Mouse (Mus musculus): ENCODE measurements around the gene Syne3. TPM values are rescaled to one million over a fixed set of nuclear protein-coding genes. Genes with fewer than 3 reads are reported as not detected.

Syne3 gene
- polyA plus RNA-seq (2017; shearing (Covaris generic)) = 6.8 TPM

DNA sequence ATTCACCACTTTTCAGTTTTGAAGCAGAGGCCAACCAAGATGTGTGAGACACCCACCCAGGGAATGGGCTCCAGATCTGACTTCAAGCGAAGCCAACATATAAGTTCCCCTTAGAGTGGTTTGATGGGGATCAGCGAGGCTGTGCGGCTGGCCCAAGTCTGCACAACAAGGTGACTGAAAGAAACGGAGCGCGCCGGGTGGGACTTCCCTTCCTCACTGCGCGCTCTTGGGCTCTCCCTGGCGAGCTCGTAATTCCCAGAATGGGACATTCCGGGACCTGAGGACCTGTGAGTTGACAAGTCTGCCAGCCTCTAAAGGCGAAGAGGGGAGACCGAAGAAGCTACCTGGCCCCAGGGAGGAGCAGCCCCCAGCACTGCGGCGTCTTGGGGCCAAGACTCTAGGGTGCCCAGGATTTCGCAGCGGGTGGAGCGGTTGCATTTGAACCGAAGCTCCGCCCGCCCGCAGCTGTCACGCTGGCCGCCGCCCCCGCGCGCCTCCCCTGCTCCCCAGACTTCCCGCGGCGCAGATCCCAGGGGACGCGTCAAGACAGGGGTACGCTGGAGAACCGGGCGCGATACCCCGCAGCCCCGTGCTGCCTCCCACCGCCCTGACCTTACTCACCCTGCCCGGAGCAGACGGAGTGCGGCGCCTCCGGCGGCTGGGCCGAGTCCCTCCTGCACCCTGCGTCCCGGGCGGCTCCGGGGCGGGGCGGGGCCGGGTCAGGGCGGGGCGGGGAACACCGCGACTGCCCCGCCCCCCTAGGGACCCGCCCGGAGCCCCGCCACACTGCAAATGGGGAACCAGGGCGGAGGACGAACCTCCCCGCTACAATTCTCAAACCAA lies at the start of gene Syne3:
TSS of gene Syne3 (minus strand) at position 440 of the 843 bp plus-strand sequence.

DNA sequence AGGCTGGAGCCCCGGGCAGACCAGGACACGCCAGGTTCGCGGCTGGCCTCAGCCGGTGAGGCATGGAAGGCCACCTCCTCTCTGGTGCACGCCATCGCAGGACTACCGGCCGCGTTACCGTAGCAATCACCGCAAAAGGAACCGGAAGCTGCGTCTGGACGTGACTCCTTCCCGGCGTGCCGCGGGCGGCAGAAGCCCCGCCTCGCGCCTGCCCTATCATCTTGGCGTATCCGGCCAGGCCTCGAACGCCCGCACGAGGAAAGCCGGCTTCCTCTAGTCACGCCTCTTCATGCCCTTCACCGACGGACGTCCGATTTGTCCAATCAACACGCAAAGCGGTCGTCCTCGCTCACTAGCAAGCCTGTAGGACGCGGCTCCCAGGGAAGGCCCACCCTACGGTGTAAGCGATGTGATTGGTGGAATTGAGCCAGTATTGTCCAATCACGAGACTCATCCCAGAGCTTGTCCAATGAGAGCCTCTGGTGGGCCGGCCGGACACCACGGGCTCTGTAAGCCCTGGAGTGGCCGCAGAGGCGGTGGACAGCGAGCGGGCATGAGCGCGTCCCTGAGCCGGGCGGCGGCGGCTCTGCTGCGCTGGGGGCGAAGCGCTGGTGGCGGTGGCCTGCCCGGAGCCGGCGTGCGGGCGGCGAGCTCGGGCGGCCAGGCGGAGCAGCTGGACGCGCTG lies 22.7 kb upstream of the Syne3 start, which contains the start of gene Glrx5:
TSS of gene Glrx5 (plus strand) at position 542 of the 685 bp plus-strand sequence.

Other genes starting within 250 kb of the Syne3 start
- not detected for gene Clmn, start 144.7 kb downstream of the Syne3 start, polyA plus RNA-seq (2017; shearing (Covaris generic))
- 6.0 TPM for gene Glrx5, start 22.9 kb upstream of the Syne3 start, polyA plus RNA-seq (2017; shearing (Covaris generic))
- not detected for gene Tcl1b2, start 136.2 kb upstream of the Syne3 start, polyA plus RNA-seq (2017; shearing (Covaris generic))
- not detected for gene Tcl1b1, start 149.9 kb upstream of the Syne3 start, polyA plus RNA-seq (2017; shearing (Covaris generic))
- gene Tcl1b5, start 166.5 kb upstream of the Syne3 start, polyA plus RNA-seq (2017; shearing (Covaris generic)) = not detected
- gene Tcl1b3, start 181.2 kb upstream of the Syne3 start, polyA plus RNA-seq (2017; shearing (Covaris generic)) = not detected
- gene Tcl1b4, start 192.1 kb upstream of the Syne3 start, polyA plus RNA-seq (2017; shearing (Covaris generic)) = not detected
- not detected for gene Tcl1, start 213.0 kb upstream of the Syne3 start, polyA plus RNA-seq (2017; shearing (Covaris generic))

Data from CD4-positive, CD25-positive, alpha-beta regulatory T cell, adult 9 weeks (primary cell).